Mouse (Mus musculus) hindlimb bud, embryonic 11.5 days (tissue): Measurements from ENCODE around the gene Cd40lg.

ENCODE experiments used
- DNase-seq: peaks from one replicate; pipeline ENCODE4 v3.0.0-alpha.2; 2012; ENCODE audit warnings: low read depth, low spot score; ENCODE audit errors: extremely low spot score

Gene Cd40lg

GRCm38 (mm10) chrX:57260744-57261143 lies 48.8 kb downstream of the Cd40lg start:
- no peak for DNase-seq

DNA sequence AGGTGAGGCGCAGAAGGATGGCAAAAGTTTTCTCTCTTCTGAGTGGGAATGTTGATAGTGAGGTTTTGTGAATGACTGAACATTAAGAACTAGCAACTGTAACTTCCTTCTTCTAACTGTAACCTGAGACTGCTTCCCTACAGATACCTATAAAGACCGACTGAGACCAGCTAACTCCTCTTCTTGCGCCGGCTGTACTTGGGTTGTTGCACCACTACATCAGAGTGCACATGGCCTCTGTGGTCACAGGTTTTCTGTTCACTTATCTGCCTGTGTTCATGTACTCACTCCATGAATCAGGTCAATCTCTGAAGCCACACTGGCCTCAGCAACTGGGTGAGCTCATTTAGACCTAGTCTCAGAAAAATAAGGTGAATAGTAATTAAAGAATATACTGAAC lies 51.6 kb downstream of the Cd40lg start:
- DNase-seq = no peak
